Mouse (Mus musculus): ENCODE data around the gene Ccdc63. TPM values are rescaled to one million over a fixed set of nuclear protein-coding genes. Genes with fewer than 3 reads are reported as not detected.

Ccdc63 gene
- polyA plus RNA-seq, 1 experiment from 2014 or later, result not detected

DNA sequence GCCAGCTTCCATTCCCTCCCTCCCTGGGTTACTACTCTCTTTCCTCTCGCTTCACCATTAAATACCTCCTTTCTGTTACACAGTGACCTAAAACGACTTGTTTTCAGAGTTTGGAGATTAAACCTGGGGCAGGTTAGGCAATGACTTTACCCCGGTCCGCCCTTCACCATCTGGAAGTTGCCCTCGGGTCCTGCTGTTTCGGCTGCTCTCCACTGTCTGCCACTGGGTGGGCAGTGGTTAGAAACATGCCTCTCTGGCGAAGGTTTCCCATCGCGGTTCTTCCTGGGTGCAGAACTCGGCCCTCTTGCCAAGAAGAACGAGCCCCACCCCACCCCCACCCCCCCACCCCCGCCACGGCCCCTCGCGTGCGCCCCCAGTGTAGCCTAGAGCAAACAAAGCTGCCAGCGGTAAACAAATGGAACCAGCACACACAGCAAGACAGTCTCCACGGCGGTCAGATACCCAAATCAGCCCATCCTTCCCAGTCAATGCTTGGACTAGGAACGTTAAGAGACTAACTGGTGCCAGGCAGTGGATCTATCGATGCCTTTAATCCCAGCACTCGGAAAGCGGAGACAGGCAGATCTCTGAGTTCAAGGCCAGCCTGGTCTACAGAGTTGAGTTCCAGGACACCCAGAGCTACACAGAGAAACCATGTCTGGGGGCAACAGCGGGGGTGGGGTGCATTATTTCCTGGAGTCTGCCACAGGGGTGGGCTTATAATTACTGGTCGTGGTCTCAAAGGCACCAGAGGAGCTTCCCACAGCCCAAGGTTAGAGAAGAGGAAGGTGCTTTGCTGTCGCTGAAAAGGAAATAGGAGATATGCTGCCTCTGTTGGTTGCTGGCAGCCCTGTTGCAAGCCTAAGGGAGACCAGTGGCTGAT lies 8.2 kb downstream of the Ccdc63 start:
- Histone ChIP-seq H3K27ac (no peak overlapping the region), H3K4me1 (replicated peaks) (peaks cover 8% of the 10 kb centered on the region), H3K36me3 (no peaks in the 10 kb centered on the region), H3K9me3 (no peaks in the 10 kb centered on the region), H3K4me3 (peak overlapping the region; percentile 35), H3K27me3 (peaks cover 14% of the 10 kb centered on the region; the same call in 1 of the 2 replicates), H3K4me2 (peak overlapping the region; percentile 59), H3K9ac (peak overlapping the region; percentile 39; the same call in 1 of the 2 replicates)
- ATAC-seq (ENCODE audit: low FRiP score), result no peak
- WGBS, result 24% methylated on average over 26 of the region's 26 CpGs

GRCm38 (mm10) chr5:122131076-122132051 lies 9.3 kb downstream of the Ccdc63 start:
- Histone ChIP-seq H3K4me1 (replicated peaks) (peaks cover 8% of the 10 kb centered on the region), H3K9ac (peak overlapping the region; percentile 39; the same call in 1 of the 2 replicates)
- WGBS, result 10% methylated on average over 34 of the region's 34 CpGs

GRCm38 (mm10) chr5:122130341-122130998 lies 10.2 kb downstream of the Ccdc63 start:
- Histone ChIP-seq H3K27ac (no peak overlapping the region), H3K9ac (no peak overlapping the region), H3K9me3 (no peaks in the 10 kb centered on the region), H3K36me3 (no peaks in the 10 kb centered on the region), H3K4me2 (no peak overlapping the region), H3K27me3 (peaks cover 20% of the 10 kb centered on the region), H3K4me3 (no peak overlapping the region), H3K4me1 (replicated peaks) (peaks cover 8% of the 10 kb centered on the region)
- WGBS, result 72% methylated on average over 11 of the region's 11 CpGs
- no peak for ATAC-seq (ENCODE audit: low FRiP score)

More at GRCm38 (mm10) chr5:122131076-122132051, 9.3 kb downstream of the Ccdc63 start:
- H3K4me2 ChIP-seq, result peak overlapping the region; percentile 59
- no peaks in the 10 kb centered on the region for H3K9me3 ChIP-seq
- H3K27ac ChIP-seq, result no peak overlapping the region
- ATAC-seq (ENCODE audit: low FRiP score), result no peak; the same call in 1 of the 2 replicates
- peak overlapping the region; percentile 35 for H3K4me3 ChIP-seq
- H3K27me3 ChIP-seq, result peaks cover 20% of the 10 kb centered on the region
- H3K36me3 ChIP-seq, result no peaks in the 10 kb centered on the region

DNA sequence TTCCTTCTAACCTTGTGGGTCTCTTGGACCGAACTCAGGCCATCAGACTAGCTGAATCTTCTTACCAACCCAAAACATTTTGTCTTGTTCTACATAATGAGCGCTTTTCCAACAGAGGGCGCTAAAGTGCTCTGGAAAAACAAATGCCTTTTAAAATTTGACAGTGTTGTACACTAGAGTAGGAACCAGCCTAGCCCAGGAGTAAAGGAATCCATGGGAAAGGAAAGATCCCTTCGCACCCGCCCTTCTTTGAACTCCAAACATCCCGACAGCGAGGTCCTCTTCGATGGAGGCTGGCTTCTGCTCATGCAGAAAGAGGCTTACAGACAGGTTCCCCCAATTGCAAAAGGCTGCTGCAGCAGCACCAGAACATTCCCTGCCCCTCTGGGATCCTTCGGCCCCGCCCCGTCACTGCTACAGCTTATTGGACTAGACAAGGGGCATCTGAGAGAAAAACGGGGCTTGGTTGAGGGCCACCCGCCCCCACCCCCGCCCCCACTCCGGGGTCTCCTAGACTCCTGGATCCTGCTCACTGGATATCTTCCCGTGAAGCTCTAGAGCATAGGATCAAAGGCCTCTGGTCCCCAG lies 11.5 kb downstream of the Ccdc63 start:
- Histone ChIP-seq H3K9ac (0 out of 2 replicates have a peak overlapping the region, but pooled peaks have one; percentile 24), H3K4me2 (no peak overlapping the region)
- 34% methylated on average over 16 of the region's 16 CpGs for WGBS

DNA sequence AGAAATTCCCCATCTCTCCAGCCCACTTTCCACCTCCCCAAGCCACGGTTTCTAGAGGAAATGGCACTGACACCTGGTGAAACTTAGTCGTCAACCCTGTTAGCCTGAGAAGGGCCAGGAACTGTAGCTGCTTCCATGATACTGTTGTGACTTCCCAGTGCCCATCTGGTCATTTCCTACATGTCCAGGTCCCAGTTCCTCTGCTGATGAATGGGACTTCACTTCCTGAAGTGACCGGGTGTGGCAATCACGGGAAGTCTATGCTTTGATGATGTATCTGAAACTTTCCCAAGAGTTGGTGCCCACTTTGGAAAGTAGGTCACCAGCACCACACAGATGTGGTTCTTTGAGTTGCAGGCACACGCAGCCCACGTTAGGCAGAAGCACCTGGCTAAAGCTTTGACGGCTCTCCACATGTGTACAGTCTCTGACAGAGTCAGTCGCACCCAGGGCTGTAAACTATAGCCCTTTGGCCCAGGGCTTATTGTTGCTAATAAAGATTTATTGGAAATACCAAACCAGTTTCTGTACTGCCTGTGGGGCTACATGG lies 15.3 kb downstream of the Ccdc63 start:
- WGBS, result 83% methylated on average over 8 of the region's 8 CpGs
- no peaks in the 10 kb centered on the region for H3K9me3 ChIP-seq

More for the DNA sequence above, 11.5 kb downstream of the Ccdc63 start:
- H3K4me1 ChIP-seq (replicated peaks), result peaks cover 8% of the 10 kb centered on the region
- 0 out of 2 replicates have a peak, but pooled peaks have one; percentile 32 for ATAC-seq (ENCODE audit: low FRiP score)
- H3K27ac ChIP-seq, result no peak overlapping the region
- no peak overlapping the region for H3K4me3 ChIP-seq
- peaks cover 20% of the 10 kb centered on the region for H3K27me3 ChIP-seq
- no peaks in the 10 kb centered on the region for H3K36me3 ChIP-seq
- H3K9me3 ChIP-seq, result no peaks in the 10 kb centered on the region

DNA sequence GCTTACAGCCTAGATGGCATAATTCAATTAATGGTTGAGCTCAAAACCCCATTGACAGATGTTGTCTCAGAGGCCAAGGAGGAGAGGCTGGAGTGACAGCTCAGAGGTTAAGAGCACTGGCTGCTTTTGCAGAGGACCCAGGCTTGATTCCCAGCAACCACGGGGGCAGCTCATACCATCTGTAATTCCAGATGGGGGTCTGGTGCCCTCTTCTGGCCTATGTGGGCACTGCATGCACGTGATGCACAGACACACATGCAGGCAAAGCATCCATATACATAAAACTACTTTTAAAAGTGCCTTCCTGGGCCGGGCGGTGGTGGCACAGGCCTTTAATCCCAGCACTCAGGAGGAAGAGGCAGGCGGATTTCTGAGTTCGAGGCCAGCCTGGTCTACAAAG lies 24.4 kb downstream of the Ccdc63 start:
- WGBS, result 84% methylated on average over 6 of the region's 6 CpGs
- no peak for ATAC-seq (ENCODE audit: low FRiP score)
- no peak overlapping the region for H3K4me2 ChIP-seq
- H3K36me3 ChIP-seq, result no peaks in the 10 kb centered on the region
- H3K4me1 ChIP-seq (replicated peaks), result no peaks in the 10 kb centered on the region
- H3K9me3 ChIP-seq, result no peaks in the 10 kb centered on the region
- no peaks in the 10 kb centered on the region for H3K27me3 ChIP-seq
- no peak overlapping the region for H3K9ac ChIP-seq
- H3K27ac ChIP-seq, result no peak overlapping the region
- H3K4me3 ChIP-seq, result no peak overlapping the region

More for the DNA sequence above, 15.3 kb downstream of the Ccdc63 start:
- no peak overlapping the region for H3K4me2 ChIP-seq
- no peak overlapping the region for H3K27ac ChIP-seq
- H3K9ac ChIP-seq, result no peak overlapping the region
- H3K4me3 ChIP-seq, result no peak overlapping the region
- peaks cover 6% of the 10 kb centered on the region; the same call in 1 of the 2 replicates for H3K27me3 ChIP-seq
- ATAC-seq (ENCODE audit: low FRiP score), result no peak
- no peaks in the 10 kb centered on the region for H3K36me3 ChIP-seq
- H3K4me1 ChIP-seq (replicated peaks), result no peaks in the 10 kb centered on the region; the same call in 1 of the 2 replicates

- Histone ChIP-seq H3K9me3 (no peaks in the 10 kb centered on the region), H3K27me3 (no peaks in the 10 kb centered on the region), H3K36me3 (no peaks in the 10 kb centered on the region), H3K4me3 (no peak overlapping the region), H3K9ac (no peak overlapping the region), H3K27ac (no peak overlapping the region), H3K4me2 (no peak overlapping the region), H3K4me1 (replicated peaks) (no peaks in the 10 kb centered on the region)
- no peak for ATAC-seq (ENCODE audit: low FRiP score)
- WGBS, result 95% methylated on average over 9 of the region's 9 CpGs
These were observed 25.3 kb downstream of the Ccdc63 start for GRCm38 (mm10) chr5:122115266-122115763.

GRCm38 (mm10) chr5:122114176-122114575 lies 26.4 kb downstream of the Ccdc63 start:
- Histone ChIP-seq H3K27me3 (no peaks in the 10 kb centered on the region), H3K27ac (no peak overlapping the region), H3K9me3 (no peaks in the 10 kb centered on the region), H3K36me3 (no peaks in the 10 kb centered on the region), H3K4me2 (no peak overlapping the region), H3K4me3 (no peak overlapping the region), H3K9ac (no peak overlapping the region), H3K4me1 (replicated peaks) (0 out of 2 replicates have a peak, but pooled peaks cover 1% of the 10 kb centered on the region)
- 2% methylated on average over 2 of the region's 2 CpGs for WGBS
- no peak for ATAC-seq (ENCODE audit: low FRiP score)

DNA sequence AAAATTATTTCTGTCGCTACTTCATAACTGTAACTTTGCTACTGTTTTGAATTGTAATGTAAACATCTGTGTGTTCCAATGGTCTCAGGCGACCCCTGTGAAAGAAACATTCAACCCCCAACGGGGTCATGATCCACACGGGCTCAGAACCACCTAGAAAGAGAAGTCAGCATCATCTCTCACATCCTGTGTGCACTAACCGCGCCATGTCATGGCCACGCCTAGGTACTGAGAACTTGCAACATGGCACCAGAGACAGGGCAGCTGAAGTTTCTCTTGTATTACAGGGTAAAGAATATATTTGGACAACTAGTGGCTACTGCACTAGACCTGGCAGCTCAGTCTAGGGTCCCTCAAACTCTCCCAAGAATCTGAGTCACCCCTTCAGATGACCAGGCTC lies 27.2 kb downstream of the Ccdc63 start:
- WGBS, result 84% methylated on average over 7 of the region's 7 CpGs
- ATAC-seq (ENCODE audit: low FRiP score), result no peak
- H3K36me3 ChIP-seq, result no peaks in the 10 kb centered on the region

GRCm38 (mm10) chr5:122111933-122112248 lies 28.7 kb downstream of the Ccdc63 start:
- no peaks in the 10 kb centered on the region for H3K9me3 ChIP-seq
- H3K4me2 ChIP-seq, result no peak overlapping the region
- 53% methylated on average over 4 of the region's 4 CpGs for WGBS

More for the DNA sequence above, 27.2 kb downstream of the Ccdc63 start:
- no peaks in the 10 kb centered on the region for H3K27me3 ChIP-seq
- H3K27ac ChIP-seq, result no peak overlapping the region
- no peak overlapping the region for H3K4me3 ChIP-seq
- H3K4me1 ChIP-seq (replicated peaks), result 0 out of 2 replicates have a peak, but pooled peaks cover 4% of the 10 kb centered on the region
- no peak overlapping the region for H3K4me2 ChIP-seq
- H3K9me3 ChIP-seq, result no peaks in the 10 kb centered on the region
- no peak overlapping the region for H3K9ac ChIP-seq

More at GRCm38 (mm10) chr5:122111933-122112248, 28.7 kb downstream of the Ccdc63 start:
- no peak for ATAC-seq (ENCODE audit: low FRiP score)
- no peak overlapping the region for H3K27ac ChIP-seq
- peak overlapping the region; percentile 20; the same call in 1 of the 2 replicates for H3K9ac ChIP-seq
- H3K27me3 ChIP-seq, result no peaks in the 10 kb centered on the region
- no peak overlapping the region for H3K4me3 ChIP-seq
- H3K4me1 ChIP-seq (replicated peaks), result 0 out of 2 replicates have a peak, but pooled peaks cover 4% of the 10 kb centered on the region
- H3K36me3 ChIP-seq, result no peaks in the 10 kb centered on the region

Data from hindbrain, embryonic 13.5 days (tissue).